Mouse (Mus musculus): ENCODE measurements around the gene Aurkb. TPM values are rescaled to one million over a fixed set of nuclear protein-coding genes. Genes with fewer than 3 reads are reported as not detected.

Gene Aurkb
- total and polyA plus RNA-seq, 2 experiments from 2014 or later, result 12.5 to 13.9 TPM

GRCm38 (mm10) chr11:69063413-69064201, 18.2 kb downstream of the Aurkb start:
- peaks cover 9% of the 10 kb centered on the region for H3K4me1 ChIP-seq (ENCODE audit: insufficient read depth)
- WGBS, result 1% methylated on average over 31 of the region's 31 CpGs
- H3K4me3 ChIP-seq (ENCODE audit: low read depth, low read length), result peak overlapping the region; percentile 69
- no peaks in the 10 kb centered on the region for H3K36me3 ChIP-seq (ENCODE audit: insufficient read depth)
- H3K9ac ChIP-seq, result peak overlapping the region; percentile 66
- peak overlapping the region; percentile 77 for H3K27ac ChIP-seq (ENCODE audit: low read depth, low read length)
- DNase-seq (peak; percentile 91), ATAC-seq (peak; percentile 28; the same call in 1 of the 2 replicates)
- TF ChIP-seq CTCF (IDR thresholded peaks at IDR 0.05; ENCODE audit: low read depth), result no peak
- H3K27me3 ChIP-seq (ENCODE audit: insufficient read depth, low read length), result no peaks in the 10 kb centered on the region
- H3K9me3 ChIP-seq (ENCODE audit: low read length), result no peaks in the 10 kb centered on the region
- H3K4me2 ChIP-seq (ENCODE audit: low read depth), result peak overlapping the region; percentile 85

DNA sequence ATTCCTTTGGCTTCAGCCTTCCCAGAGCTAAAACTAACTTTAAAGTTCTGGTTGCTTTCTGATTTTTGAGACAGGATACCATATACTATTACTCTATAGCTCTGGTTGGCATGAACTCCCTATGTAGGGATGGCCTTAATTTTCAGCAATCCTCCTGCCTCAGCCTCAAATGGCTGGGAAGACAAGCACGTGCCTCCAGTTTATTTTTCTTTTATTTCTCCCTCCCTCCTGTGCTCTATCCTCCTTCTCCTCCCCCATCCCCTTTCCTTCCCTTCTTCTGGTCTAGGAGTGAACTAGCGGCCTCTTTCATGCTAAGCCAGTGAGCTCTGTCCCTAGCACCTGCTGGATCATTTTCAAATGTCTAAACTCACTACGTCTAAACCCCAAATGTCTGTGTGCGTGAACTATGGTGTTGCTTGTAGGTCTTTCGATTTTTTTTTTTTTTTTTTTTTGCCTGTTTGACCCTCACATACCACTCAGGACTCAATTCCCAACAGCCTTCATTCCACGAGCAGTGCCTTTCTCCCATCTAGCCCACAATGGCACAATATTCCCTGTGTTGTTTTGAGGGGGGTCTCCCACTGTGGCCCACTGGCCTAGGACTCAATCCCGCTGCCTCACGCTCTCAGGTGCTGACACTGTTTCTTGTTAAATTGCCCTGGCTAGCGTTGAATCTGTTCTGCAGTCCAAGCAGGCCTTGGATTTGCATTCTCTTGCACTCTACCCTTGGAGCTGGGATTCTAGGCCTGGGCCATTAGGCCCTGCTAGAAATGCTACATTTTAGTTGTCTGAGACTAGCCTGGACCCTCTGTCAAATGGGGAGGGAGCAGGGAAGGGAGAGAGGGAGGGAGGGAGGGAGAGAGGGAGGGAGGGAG, 19.0 kb downstream of the Aurkb start:
- no peak for DNase-seq
- H3K36me3 ChIP-seq (ENCODE audit: insufficient read depth), result no peaks in the 10 kb centered on the region
- no peak for TF ChIP-seq CTCF (IDR thresholded peaks at IDR 0.05; ENCODE audit: low read depth)
- H3K9ac ChIP-seq, result peak overlapping the region; percentile 66
- H3K27ac ChIP-seq (ENCODE audit: low read depth, low read length), result no peak overlapping the region
- H3K4me1 ChIP-seq (ENCODE audit: insufficient read depth), result peaks cover 9% of the 10 kb centered on the region
- ATAC-seq, result no peak
- H3K9me3 ChIP-seq (ENCODE audit: low read length), result no peaks in the 10 kb centered on the region
- H3K27me3 ChIP-seq (ENCODE audit: insufficient read depth, low read length), result no peaks in the 10 kb centered on the region
- H3K4me3 ChIP-seq (ENCODE audit: low read depth, low read length), result peak overlapping the region; percentile 69
- H3K4me2 ChIP-seq (ENCODE audit: low read depth), result peak overlapping the region; percentile 85
- 55% methylated on average over 9 of the region's 9 CpGs for WGBS

DNA sequence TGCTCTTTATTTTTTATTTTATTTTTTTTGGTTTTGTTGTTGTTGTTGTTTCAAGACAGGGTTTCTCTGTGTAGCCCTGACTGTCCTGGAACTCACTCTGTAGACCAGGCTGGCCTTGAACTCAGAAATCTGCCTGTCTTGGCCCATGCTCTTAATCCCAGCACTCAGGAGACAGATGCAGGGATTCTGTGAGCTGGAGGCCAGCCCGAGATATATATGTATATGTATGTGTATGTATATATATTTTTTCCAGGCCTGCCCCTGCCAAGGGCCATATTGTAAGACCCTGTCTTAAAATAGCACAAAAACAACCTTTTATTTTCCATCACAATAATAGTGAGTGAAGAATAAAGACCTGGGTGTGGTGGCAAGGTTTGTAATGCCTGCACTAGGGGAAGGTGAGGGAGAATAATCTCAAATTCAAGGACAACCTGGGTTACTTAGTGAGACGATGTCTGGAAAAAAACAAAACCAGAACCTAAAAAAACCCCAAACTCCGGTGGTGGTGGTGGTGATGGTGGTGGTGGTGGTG, 20.0 kb downstream of the Aurkb start:
- no peak for DNase-seq
- no peaks in the 10 kb centered on the region for H3K27me3 ChIP-seq (ENCODE audit: insufficient read depth, low read length)
- no peaks in the 10 kb centered on the region for H3K9me3 ChIP-seq (ENCODE audit: low read length)
- no peaks in the 10 kb centered on the region for H3K36me3 ChIP-seq (ENCODE audit: insufficient read depth)
- TF ChIP-seq CTCF (IDR thresholded peaks at IDR 0.05; ENCODE audit: low read depth), result no peak
- peak overlapping the region; percentile 80; the same call in 1 of the 2 replicates for H3K4me2 ChIP-seq (ENCODE audit: low read depth)
- peaks cover 9% of the 10 kb centered on the region for H3K4me1 ChIP-seq (ENCODE audit: insufficient read depth)
- H3K9ac ChIP-seq, result no peak overlapping the region
- ATAC-seq, result no peak
- 57% methylated on average over 3 of the region's 3 CpGs for WGBS
- H3K4me3 ChIP-seq (ENCODE audit: low read depth, low read length), result no peak overlapping the region
- H3K27ac ChIP-seq (ENCODE audit: low read depth, low read length), result no peak overlapping the region

- H3K36me3 ChIP-seq (ENCODE audit: insufficient read depth), result no peaks in the 10 kb centered on the region
- DNase-seq (peak; percentile 65), ATAC-seq (no peak)
- 0 out of 2 replicates have a peak overlapping the region, but pooled peaks have one; percentile 24 for H3K27ac ChIP-seq (ENCODE audit: low read depth, low read length)
- TF ChIP-seq CTCF (IDR thresholded peaks at IDR 0.05; ENCODE audit: low read depth), result no peak
- no peaks in the 10 kb centered on the region for H3K9me3 ChIP-seq (ENCODE audit: low read length)
- peak overlapping the region; percentile 41 for H3K4me3 ChIP-seq (ENCODE audit: low read depth, low read length)
- WGBS, result 1% methylated on average over 29 of the region's 29 CpGs
- peak overlapping the region; percentile 80 for H3K4me2 ChIP-seq (ENCODE audit: low read depth)
- peaks cover 7% of the 10 kb centered on the region for H3K4me1 ChIP-seq (ENCODE audit: insufficient read depth)
- no peaks in the 10 kb centered on the region for H3K27me3 ChIP-seq (ENCODE audit: insufficient read depth, low read length)
- H3K9ac ChIP-seq, result peak overlapping the region; percentile 43
These were observed 20.9 kb downstream of the Aurkb start for GRCm38 (mm10) chr11:69066163-69066861.

DNA sequence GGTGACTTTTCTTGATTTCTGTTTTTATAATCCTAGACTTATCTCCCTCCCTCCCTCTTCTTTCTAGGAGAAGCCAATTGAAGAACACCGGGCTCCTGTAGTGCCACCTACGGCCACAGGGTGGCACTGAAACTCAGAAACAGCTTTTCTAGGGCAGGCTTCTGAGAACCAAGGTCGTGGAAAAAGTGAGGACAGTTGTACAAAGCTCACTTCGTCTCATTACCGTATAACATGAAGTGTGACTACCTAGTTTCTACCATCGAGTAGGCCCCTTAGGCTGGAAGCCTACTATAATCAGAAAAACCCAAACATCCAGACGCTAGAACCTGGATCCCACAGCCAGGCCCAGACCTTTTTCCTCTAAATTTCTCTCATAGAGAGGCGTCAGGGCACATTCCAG, 21.5 kb downstream of the Aurkb start:
- peaks cover 7% of the 10 kb centered on the region; the same call in 1 of the 2 replicates for H3K4me1 ChIP-seq (ENCODE audit: insufficient read depth)
- WGBS, result 11% methylated on average over 8 of the region's 8 CpGs
- peak; percentile 93 for DNase-seq
- peak; percentile 89 for TF ChIP-seq CTCF (IDR thresholded peaks at IDR 0.05; ENCODE audit: low read depth)
- H3K4me3 ChIP-seq (ENCODE audit: low read depth, low read length), result peak overlapping the region; percentile 41
- H3K9me3 ChIP-seq (ENCODE audit: low read length), result no peaks in the 10 kb centered on the region
- peak overlapping the region; percentile 80 for H3K4me2 ChIP-seq (ENCODE audit: low read depth)
- no peaks in the 10 kb centered on the region for H3K27me3 ChIP-seq (ENCODE audit: insufficient read depth, low read length)
- H3K27ac ChIP-seq (ENCODE audit: low read depth, low read length), result no peak overlapping the region
- no peak for ATAC-seq
- H3K36me3 ChIP-seq (ENCODE audit: insufficient read depth), result no peaks in the 10 kb centered on the region
- no peak overlapping the region for H3K9ac ChIP-seq

- WGBS, result 62% methylated on average over 6 of the region's 6 CpGs
- peaks cover 12% of the 10 kb centered on the region for H3K4me1 ChIP-seq (ENCODE audit: insufficient read depth)
- H3K4me3 ChIP-seq (ENCODE audit: low read depth, low read length), result no peak overlapping the region
- H3K4me2 ChIP-seq (ENCODE audit: low read depth), result no peak overlapping the region
- no peaks in the 10 kb centered on the region for H3K36me3 ChIP-seq (ENCODE audit: insufficient read depth)
- ATAC-seq (no peak), DNase-seq (no peak)
- no peak overlapping the region for H3K27ac ChIP-seq (ENCODE audit: low read depth, low read length)
- no peaks in the 10 kb centered on the region for H3K9me3 ChIP-seq (ENCODE audit: low read length)
- TF ChIP-seq CTCF (IDR thresholded peaks at IDR 0.05; ENCODE audit: low read depth), result no peak
- no peaks in the 10 kb centered on the region for H3K27me3 ChIP-seq (ENCODE audit: insufficient read depth, low read length)
- H3K9ac ChIP-seq, result no peak overlapping the region
These were observed 22.2 kb downstream of the Aurkb start for GRCm38 (mm10) chr11:69067601-69068000.

All from forebrain, postnatal 0 days (tissue).